ENCODE assay signal across 10 mouse cellular contexts in genomic region chr10:83266731-83267130, GRCm38 (mm10).
DNase-seq lines count a peak whose midpoint lies in the region; ATAC-seq and TF ChIP-seq lines count a peak whose summit lies in the region.
"Had no signal": no experiment of that assay in that cellular context is flagged by ENCODE, and none has a peak within 500 bp of the region (broad histone marks: within the 10 kb centered on the region; RNA-seq: fewer than 3 reads in every experiment).

No protein-coding gene starts in this region.

- no peak overlapping the region for H3K27ac ChIP-seq in forebrain, embryonic 14.5 days (ENCODE audit: low read depth, low read length)
- H3K27ac ChIP-seq in forebrain, embryonic 15.5 days (replicated peaks): no peak overlapping the region
- H3K27ac ChIP-seq in left cerebral cortex, adult 2 months: no peak overlapping the region
- H3K27ac ChIP-seq: embryonic facial prominence, embryonic 13.5 days; heart, embryonic 13.5 days had no signal

- H3K4me3 ChIP-seq in forebrain, embryonic 14.5 days (ENCODE audit: low read depth, low read length): no peak overlapping the region
- no peak overlapping the region for H3K4me3 ChIP-seq in forebrain, embryonic 15.5 days
- no peak overlapping the region for H3K4me3 ChIP-seq in left cerebral cortex, adult 2 months
- H3K4me3 ChIP-seq: embryonic facial prominence, embryonic 13.5 days; heart, embryonic 13.5 days had no signal

- peak; percentile 77; the same call in 1 of the 2 replicates for ATAC-seq in forebrain, embryonic 14.5 days
- ATAC-seq in forebrain, embryonic 15.5 days (replicated peaks): no peak

- H3K27me3 ChIP-seq in forebrain, embryonic 14.5 days (replicated peaks; ENCODE audit: control insufficient read depth, insufficient read depth, low read length): no peaks in the 10 kb centered on the region
- H3K27me3 ChIP-seq in forebrain, embryonic 15.5 days: no peaks in the 10 kb centered on the region
- H3K27me3 ChIP-seq: embryonic facial prominence, embryonic 13.5 days had no signal

- peak; percentile 60 for DNase-seq in forebrain, embryonic 14.5 days (ENCODE audit: low spot score)
- peak; percentile 60 to 62 for DNase-seq in cerebellum, postnatal 36 days
- peak; percentile 18 to 45 for DNase-seq in left cerebral cortex, adult 2 months (ENCODE audit: extremely low spot score in 1 of 2, low spot score in 2 of 2)
- peak; percentile 54 for DNase-seq in retina, embryonic 14.5 days (ENCODE audit: low spot score)
- no peak for DNase-seq in B cell, adult 2 months
- no peak for DNase-seq in testis, postnatal 10 days (ENCODE audit: low spot score)
- no peak for DNase-seq in liver

- no peaks in the 10 kb centered on the region for H3K36me3 ChIP-seq in forebrain, embryonic 14.5 days (ENCODE audit: control insufficient read depth, insufficient read depth, low read length)
- H3K36me3 ChIP-seq in forebrain, embryonic 15.5 days: no peaks in the 10 kb centered on the region
- H3K36me3 ChIP-seq: embryonic facial prominence, embryonic 13.5 days; heart, embryonic 13.5 days had no signal

- no peaks in the 10 kb centered on the region for H3K4me1 ChIP-seq in forebrain, embryonic 14.5 days (ENCODE audit: control insufficient read depth, insufficient read depth, low read length)
- peaks cover 11% of the 10 kb centered on the region for H3K4me1 ChIP-seq in forebrain, embryonic 15.5 days

- no peaks in the 10 kb centered on the region for H3K9me3 ChIP-seq in forebrain, embryonic 14.5 days (replicated peaks; ENCODE audit: control insufficient read depth, low read length)
- no peaks in the 10 kb centered on the region; the same call in 1 of the 2 replicates for H3K9me3 ChIP-seq in forebrain, embryonic 15.5 days
- H3K9me3 ChIP-seq: embryonic facial prominence, embryonic 13.5 days; heart, embryonic 13.5 days had no signal

- peak; percentile 28 for TF ChIP-seq CTCF in left cerebral cortex, adult 2 months (IDR thresholded peaks at IDR 0.05)

- 31% methylated on average over 13 of the region's 13 CpGs for WGBS in forebrain, embryonic 14.5 days
- WGBS in forebrain, embryonic 15.5 days: 30% methylated on average over 13 of the region's 13 CpGs

- no peak overlapping the region for H3K9ac ChIP-seq in forebrain, embryonic 14.5 days (ENCODE audit: low read length)
- H3K9ac ChIP-seq in forebrain, embryonic 15.5 days (replicated peaks): no peak overlapping the region
- H3K9ac ChIP-seq: embryonic facial prominence, embryonic 13.5 days; heart, embryonic 13.5 days had no signal

- no peak overlapping the region for H3K4me2 ChIP-seq in forebrain, embryonic 14.5 days (ENCODE audit: low read length)
- H3K4me2 ChIP-seq in forebrain, embryonic 15.5 days (replicated peaks): no peak overlapping the region
- H3K4me2 ChIP-seq: embryonic facial prominence, embryonic 13.5 days; heart, embryonic 13.5 days had no signal

- intact Hi-C loops in left cerebral cortex, adult 2 months (cut with DNase I): no loop called here

Comparison
In these comparisons a context has a peak if more than half of its experiments do, and no peak if none do; other contexts are left out.
1. DNase-seq: peak in forebrain, embryonic 14.5 days (single experiment), cerebellum, postnatal 36 days (2 of 2), left cerebral cortex, adult 2 months (2 of 2) and retina, embryonic 14.5 days (single experiment); none in B cell, adult 2 months (0 of 2), testis, postnatal 10 days (single experiment) and liver (single experiment).